Mouse (Mus musculus): ENCODE results near the gene Hnmt. TPM values are rescaled to one million over a fixed set of nuclear protein-coding genes. Genes with fewer than 3 reads are reported as not detected.
"Not testable (repeated sequence)": the region's sequence is repeated elsewhere in the genome, so short reads cannot be mapped to it uniquely, and the experiment has no call there.

Hnmt gene
- polyA plus RNA-seq, 1 experiment, result not detected

DNA sequence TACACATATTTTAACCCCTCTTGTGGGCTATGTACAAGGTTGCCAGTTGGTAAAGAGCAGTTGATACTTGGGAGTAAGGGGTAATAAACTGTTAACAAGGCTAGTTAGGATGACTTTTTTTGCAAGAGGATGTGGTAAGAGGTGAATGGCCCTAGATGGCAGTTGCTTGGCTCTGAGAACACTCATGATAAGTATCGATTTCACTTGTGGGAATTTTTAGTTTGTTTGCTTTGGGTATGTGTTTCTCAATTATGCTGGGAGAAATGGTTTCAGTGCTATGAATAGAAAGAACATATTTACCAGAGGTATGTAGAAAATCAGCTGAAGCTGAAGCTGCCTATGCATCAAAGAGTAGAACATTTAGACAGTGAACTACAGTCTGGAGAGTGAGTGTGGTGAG, 6.3 kb downstream of the Hnmt start:
- no peaks in the 10 kb centered on the region for H3K36me3 ChIP-seq (ENCODE audit: control insufficient read depth, insufficient read depth, low read length)
- H3K27ac ChIP-seq (ENCODE audit: insufficient read depth, low read depth, low read length), result no peak overlapping the region
- H3K4me1 ChIP-seq (ENCODE audit: control insufficient read depth, insufficient read depth, insufficient read length, low read length), result no peaks in the 10 kb centered on the region
- H3K4me3 ChIP-seq (ENCODE audit: low read depth, low read length), result no peak overlapping the region
- WGBS, result 45% methylated on average over 1 of the region's 1 CpGs
- TF ChIP-seq POLR2A (IDR thresholded peaks at IDR 0.05; ENCODE audit: low read depth, low read length), result no peak
- TF ChIP-seq CTCF (IDR thresholded peaks at IDR 0.05; ENCODE audit: extremely low read depth, insufficient read length, insufficient replicate concordance, low read depth, low read length), result no peak
- H3K27me3 ChIP-seq (ENCODE audit: control insufficient read depth, insufficient read depth, low read length), result no peaks in the 10 kb centered on the region

DNA sequence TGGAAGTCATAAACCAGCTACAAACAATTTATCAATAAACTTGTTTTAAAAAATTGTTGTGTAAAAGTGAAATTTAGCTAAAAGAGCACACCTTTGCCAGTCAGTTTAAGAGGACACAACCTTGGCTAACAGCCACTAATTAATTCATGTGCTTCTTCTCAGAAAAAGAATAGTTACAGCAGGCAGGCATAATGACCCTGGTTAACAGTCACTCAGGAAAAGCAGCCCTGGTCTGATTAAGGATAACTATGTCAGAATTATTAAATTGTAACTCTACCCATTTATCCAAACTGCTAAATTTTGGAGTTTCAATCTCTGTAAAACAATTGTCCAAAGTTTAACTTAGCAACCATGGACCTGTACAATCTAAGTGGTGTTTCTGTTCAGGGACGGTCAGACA, 8.7 kb downstream of the Hnmt start:
- Histone ChIP-seq H3K27ac (ENCODE audit: insufficient read depth, low read depth, low read length) (no peak overlapping the region), H3K4me3 (ENCODE audit: low read depth, low read length) (no peak overlapping the region), H3K27me3 (ENCODE audit: control insufficient read depth, insufficient read depth, low read length) (no peaks in the 10 kb centered on the region), H3K36me3 (ENCODE audit: control insufficient read depth, insufficient read depth, low read length) (no peaks in the 10 kb centered on the region), H3K4me1 (ENCODE audit: control insufficient read depth, insufficient read depth, insufficient read length, low read length) (no peaks in the 10 kb centered on the region)
- TF ChIP-seq CTCF (IDR thresholded peaks at IDR 0.05; ENCODE audit: extremely low read depth, insufficient read length, insufficient replicate concordance, low read depth, low read length), result no peak
- no peak for TF ChIP-seq POLR2A (IDR thresholded peaks at IDR 0.05; ENCODE audit: low read depth, low read length)
- 98% methylated on average over 1 of the region's 1 CpGs for WGBS

GRCm38 (mm10) chr2:24019386-24019785, 29.8 kb downstream of the Hnmt start:
- not testable (repeated sequence) for H3K4me3 ChIP-seq (ENCODE audit: low read depth, low read length); H3K27ac ChIP-seq (ENCODE audit: insufficient read depth, low read depth, low read length); H3K36me3 ChIP-seq (ENCODE audit: control insufficient read depth, insufficient read depth, low read length); H3K4me1 ChIP-seq (ENCODE audit: control insufficient read depth, insufficient read depth, insufficient read length, low read length); H3K27me3 ChIP-seq (ENCODE audit: control insufficient read depth, insufficient read depth, low read length)

DNA sequence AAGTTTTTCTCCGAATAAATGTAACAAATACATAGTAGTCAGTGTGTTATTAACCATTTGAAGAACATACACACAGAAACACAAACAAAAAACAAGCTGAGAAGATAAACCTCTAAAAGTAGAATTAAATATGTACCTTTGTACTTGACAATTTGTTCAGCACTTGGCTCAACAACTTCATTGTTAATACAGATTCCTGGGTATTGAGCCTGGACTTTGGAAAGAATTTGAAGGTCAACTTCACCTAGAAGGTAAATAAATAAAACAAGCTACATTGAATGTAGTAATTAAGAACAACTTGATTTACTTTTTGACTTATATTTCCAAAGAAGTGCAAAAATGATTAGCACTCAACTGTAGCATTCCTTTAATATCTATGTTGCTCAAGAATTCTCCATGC, 30.2 kb downstream of the Hnmt start:
- Histone ChIP-seq H3K4me3 (ENCODE audit: low read depth, low read length) (no peak overlapping the region), H3K27ac (ENCODE audit: insufficient read depth, low read depth, low read length) (no peak overlapping the region), H3K4me1 (ENCODE audit: control insufficient read depth, insufficient read depth, insufficient read length, low read length) (no peaks in the 10 kb centered on the region), H3K36me3 (ENCODE audit: control insufficient read depth, insufficient read depth, low read length) (no peaks in the 10 kb centered on the region), H3K27me3 (ENCODE audit: control insufficient read depth, insufficient read depth, low read length) (no peaks in the 10 kb centered on the region)
- WGBS, result 79% methylated on average over 1 of the region's 1 CpGs
- TF ChIP-seq CTCF (IDR thresholded peaks at IDR 0.05; ENCODE audit: extremely low read depth, insufficient read length, insufficient replicate concordance, low read depth, low read length), result no peak
- no peak for TF ChIP-seq POLR2A (IDR thresholded peaks at IDR 0.05; ENCODE audit: low read depth, low read length)

GRCm38 (mm10) chr2:24014957-24015356, 34.2 kb downstream of the Hnmt start:
- Histone ChIP-seq H3K36me3 (ENCODE audit: control insufficient read depth, insufficient read depth, low read length) (no peaks in the 10 kb centered on the region), H3K27me3 (ENCODE audit: control insufficient read depth, insufficient read depth, low read length) (no peaks in the 10 kb centered on the region), H3K4me3 (ENCODE audit: low read depth, low read length) (no peak overlapping the region), H3K27ac (ENCODE audit: insufficient read depth, low read depth, low read length) (no peak overlapping the region), H3K4me1 (ENCODE audit: control insufficient read depth, insufficient read depth, insufficient read length, low read length) (no peaks in the 10 kb centered on the region)
- TF ChIP-seq POLR2A (IDR thresholded peaks at IDR 0.05; ENCODE audit: low read depth, low read length) (no peak), CTCF (IDR thresholded peaks at IDR 0.05; ENCODE audit: extremely low read depth, insufficient read length, insufficient replicate concordance, low read depth, low read length) (no peak)
- WGBS, result 81% methylated on average over 5 of the region's 5 CpGs

DNA sequence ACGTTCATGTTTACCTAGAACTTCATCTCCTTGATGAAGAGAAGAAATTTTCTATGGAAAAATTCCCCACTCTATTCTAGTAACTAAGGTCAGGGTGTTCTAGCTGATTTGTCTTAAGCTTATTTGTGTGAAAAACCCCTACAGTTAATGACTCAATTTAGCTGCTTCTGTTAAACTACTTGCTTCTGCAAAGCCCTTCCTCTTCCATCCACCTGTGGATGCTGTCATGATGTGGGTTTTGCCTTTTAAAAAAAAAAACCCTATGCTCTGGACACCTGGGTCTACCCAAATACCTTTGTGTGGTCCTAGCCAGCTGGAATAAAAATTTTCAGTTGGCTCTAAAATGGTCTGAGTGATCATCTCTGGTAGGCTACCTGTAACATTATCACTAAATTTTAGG, 49.9 kb downstream of the Hnmt start:
- no peaks in the 10 kb centered on the region for H3K4me1 ChIP-seq (ENCODE audit: control insufficient read depth, insufficient read depth, insufficient read length, low read length)
- no peak overlapping the region for H3K4me3 ChIP-seq (ENCODE audit: low read depth, low read length)
- no peak overlapping the region for H3K27ac ChIP-seq (ENCODE audit: insufficient read depth, low read depth, low read length)
- H3K36me3 ChIP-seq (ENCODE audit: control insufficient read depth, insufficient read depth, low read length), result no peaks in the 10 kb centered on the region
- 58% methylated on average over 1 of the region's 1 CpGs for WGBS
- TF ChIP-seq POLR2A (IDR thresholded peaks at IDR 0.05; ENCODE audit: low read depth, low read length) (no peak), CTCF (IDR thresholded peaks at IDR 0.05; ENCODE audit: extremely low read depth, insufficient read length, insufficient replicate concordance, low read depth, low read length) (no peak)
- no peaks in the 10 kb centered on the region for H3K27me3 ChIP-seq (ENCODE audit: control insufficient read depth, insufficient read depth, low read length)

GRCm38 (mm10) chr2:23998836-23999235, 50.4 kb downstream of the Hnmt start:
- no peak for TF ChIP-seq POLR2A (IDR thresholded peaks at IDR 0.05; ENCODE audit: low read depth, low read length)
- TF ChIP-seq CTCF (IDR thresholded peaks at IDR 0.05; ENCODE audit: extremely low read depth, insufficient read length, insufficient replicate concordance, low read depth, low read length), result no peak
- no peak overlapping the region for H3K27ac ChIP-seq (ENCODE audit: insufficient read depth, low read depth, low read length)
- H3K36me3 ChIP-seq (ENCODE audit: control insufficient read depth, insufficient read depth, low read length), result no peaks in the 10 kb centered on the region
- H3K27me3 ChIP-seq (ENCODE audit: control insufficient read depth, insufficient read depth, low read length), result no peaks in the 10 kb centered on the region
- H3K4me1 ChIP-seq (ENCODE audit: control insufficient read depth, insufficient read depth, insufficient read length, low read length), result no peaks in the 10 kb centered on the region
- WGBS, result 91% methylated on average over 4 of the region's 4 CpGs
- H3K4me3 ChIP-seq (ENCODE audit: low read depth, low read length), result no peak overlapping the region

DNA sequence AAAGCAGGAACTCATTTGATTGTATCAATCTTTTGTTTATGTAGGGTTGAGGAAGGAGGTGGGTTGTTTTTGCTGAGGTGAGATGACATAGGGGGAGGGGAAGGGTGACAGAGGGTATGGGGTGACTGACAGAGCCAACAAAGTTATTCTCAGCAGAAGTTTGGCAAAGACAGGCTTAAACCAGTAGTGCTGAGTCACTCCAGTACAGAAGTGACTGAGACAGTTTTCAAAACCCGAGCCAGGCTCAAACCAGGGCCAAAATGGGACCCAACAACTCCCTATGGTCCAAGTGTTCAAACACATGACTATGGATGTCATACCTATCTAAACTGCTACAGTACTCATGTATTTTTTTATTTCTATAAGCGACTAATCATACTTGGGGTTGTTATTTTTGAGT, 52.4 kb downstream of the Hnmt start:
- Histone ChIP-seq H3K36me3 (ENCODE audit: control insufficient read depth, insufficient read depth, low read length) (no peaks in the 10 kb centered on the region), H3K27ac (ENCODE audit: insufficient read depth, low read depth, low read length) (no peak overlapping the region), H3K27me3 (ENCODE audit: control insufficient read depth, insufficient read depth, low read length) (no peaks in the 10 kb centered on the region), H3K4me1 (ENCODE audit: control insufficient read depth, insufficient read depth, insufficient read length, low read length) (no peaks in the 10 kb centered on the region), H3K4me3 (ENCODE audit: low read depth, low read length) (no peak overlapping the region)
- TF ChIP-seq CTCF (IDR thresholded peaks at IDR 0.05; ENCODE audit: extremely low read depth, insufficient read length, insufficient replicate concordance, low read depth, low read length) (no peak), POLR2A (IDR thresholded peaks at IDR 0.05; ENCODE audit: low read depth, low read length) (no peak)
- WGBS, result 58% methylated on average over 2 of the region's 2 CpGs

- H3K4me3 ChIP-seq (ENCODE audit: low read depth, low read length); H3K27ac ChIP-seq (ENCODE audit: insufficient read depth, low read depth, low read length); H3K27me3 ChIP-seq (ENCODE audit: control insufficient read depth, insufficient read depth, low read length); H3K36me3 ChIP-seq (ENCODE audit: control insufficient read depth, insufficient read depth, low read length); H3K4me1 ChIP-seq (ENCODE audit: control insufficient read depth, insufficient read depth, insufficient read length, low read length): not testable (repeated sequence)
- 80% methylated on average over 9 of the region's 9 CpGs for WGBS
Observed at GRCm38 (mm10) chr2:23990034-23990573, 59.1 kb downstream of the Hnmt start.
